In genomic region chr9:60759436-60760007, GRCm38 (mm10) we compare ENCODE assay signal across 12 mouse cellular contexts. TPM values are rescaled to one million over a fixed set of nuclear protein-coding genes. Genes with fewer than 3 reads are reported as not detected.
DNase-seq lines count a peak whose midpoint lies in the region; ATAC-seq and TF ChIP-seq lines count a peak whose summit lies in the region.
"Had no signal": no experiment of that assay in that cellular context is flagged by ENCODE, and none has a peak within 500 bp of the region (broad histone marks: within the 10 kb centered on the region; RNA-seq: fewer than 3 reads in every experiment).

No protein-coding gene starts in this region.

- no peaks in the 10 kb centered on the region for H3K36me3 ChIP-seq in megakaryocyte, embryonic 14.5 days (replicated peaks; ENCODE audit: low read length)
- H3K36me3 ChIP-seq in neural tube, embryonic 15.5 days, result no peaks in the 10 kb centered on the region
- H3K36me3 ChIP-seq: embryonic facial prominence, embryonic 12.5 days; limb, embryonic 15.5 days had no signal

- ATAC-seq in megakaryocyte, adult 5-6 weeks (ENCODE audit: poor library complexity, severe bottlenecking), result no peak
- ATAC-seq in neural tube, embryonic 15.5 days (ENCODE audit: low FRiP score), result no peak
- ATAC-seq: intestine, postnatal 0 days had no signal

- H3K4me3 ChIP-seq in megakaryocyte, embryonic 14.5 days (replicated peaks), result peak overlapping the region; percentile 28
- H3K4me3 ChIP-seq in gastrocnemius, adult 2 months, result peak overlapping the region; percentile 7; the same call in 1 of the 2 replicates
- no peak overlapping the region for H3K4me3 ChIP-seq in neural tube, embryonic 15.5 days (replicated peaks)
- H3K4me3 ChIP-seq: embryonic facial prominence, embryonic 12.5 days; limb, embryonic 15.5 days had no signal

- H3K27ac ChIP-seq in gastrocnemius, adult 2 months, result peak overlapping the region; percentile 83
- H3K27ac ChIP-seq in neural tube, embryonic 15.5 days (replicated peaks), result 0 out of 2 replicates have a peak overlapping the region, but pooled peaks have one; percentile 20
- H3K27ac ChIP-seq: embryonic facial prominence, embryonic 12.5 days; limb, embryonic 15.5 days; macrophage had no signal

- H3K9me3 ChIP-seq in megakaryocyte, embryonic 14.5 days, result peaks cover 10% of the 10 kb centered on the region
- H3K9me3 ChIP-seq in neural tube, embryonic 15.5 days (replicated peaks), result no peaks in the 10 kb centered on the region
- H3K9me3 ChIP-seq: embryonic facial prominence, embryonic 12.5 days; limb, embryonic 15.5 days had no signal

- H3K27me3 ChIP-seq in megakaryocyte, embryonic 14.5 days (replicated peaks), result peaks cover 7% of the 10 kb centered on the region
- H3K27me3 ChIP-seq in neural tube, embryonic 15.5 days (replicated peaks), result no peaks in the 10 kb centered on the region
- H3K27me3 ChIP-seq: embryonic facial prominence, embryonic 12.5 days; limb, embryonic 15.5 days had no signal

- no peak overlapping the region for H3K4me2 ChIP-seq in neural tube, embryonic 15.5 days
- H3K4me2 ChIP-seq: embryonic facial prominence, embryonic 12.5 days; limb, embryonic 15.5 days had no signal

- DNase-seq in gastrocnemius, adult 2 months, result peak; percentile 88
- DNase-seq in heart, adult 9 months (ENCODE audit: low spot score in 2 of 2), result peak; percentile 77 to 81
- DNase-seq in thymus, postnatal 4 days, result no peak
- DNase-seq in T-cell, adult 2 months (ENCODE audit: low spot score), result no peak
- DNase-seq: cerebellum, adult 2 months had no signal

- H3K4me1 ChIP-seq in megakaryocyte, embryonic 14.5 days, result no peaks in the 10 kb centered on the region
- H3K4me1 ChIP-seq in neural tube, embryonic 15.5 days, result 0 out of 2 replicates have a peak, but pooled peaks cover 10% of the 10 kb centered on the region

- no peak overlapping the region for H3K9ac ChIP-seq in neural tube, embryonic 15.5 days (replicated peaks)
- H3K9ac ChIP-seq: embryonic facial prominence, embryonic 12.5 days; limb, embryonic 15.5 days had no signal

- no peak for TF ChIP-seq CTCF in gastrocnemius, adult 2 months (IDR thresholded peaks at IDR 0.05)

- intact Hi-C loops in gastrocnemius, adult 2 months (cut with DNase I), result loop anchor here (2.0 kb wide), 1 partner anchor 35 kb away; the partner anchor contains the start of gene Uaca

- WGBS in neural tube, embryonic 15.5 days, result 72% methylated on average over 10 of the region's 10 CpGs

RNA-seq across cellular contexts. Expression of gene Uaca, which starts 34.8 kb away (rescaled TPM):
- 2.5 TPM in 1 of 2 replicates, not detected in the other for polyA plus RNA-seq in megakaryocyte, embryonic 14.5 days (2012; ENCODE audit: insufficient read depth, low replicate concordance)
- 0.07 TPM in 1 of 2 replicates, not detected in the other for total RNA-seq in megakaryocyte, adult 5-6 weeks (2015)
- total RNA-seq in megakaryocyte, adult 5-6 weeks (2017), result 0.20 TPM in 1 of 2 replicates, not detected in the other
- total RNA-seq in gastrocnemius, adult 2 months (2021), result 100 to 1,000 TPM; 119 to 145 TPM
- 16.9 and 24.6 TPM in 2 replicates for polyA plus RNA-seq in neural tube, embryonic 15.5 days (2015; fragmentation: Nextera tagmentation; extraction: Ambion mirVana)

RNA-seq across cellular contexts. Expression of gene Larp6, which starts 46.7 kb away (rescaled TPM):
- polyA plus RNA-seq in megakaryocyte, embryonic 14.5 days (2012; ENCODE audit: insufficient read depth, low replicate concordance), result not detected in 2 replicates
- not detected in 2 replicates for total RNA-seq in megakaryocyte, adult 5-6 weeks (2015)
- total RNA-seq in megakaryocyte, adult 5-6 weeks (2017), result 0.33 TPM in 1 of 2 replicates, not detected in the other
- 1 to 10 TPM; 1.1 to 2.2 TPM for total RNA-seq in gastrocnemius, adult 2 months (2021)
- 21.5 and 24.1 TPM in 2 replicates for polyA plus RNA-seq in neural tube, embryonic 15.5 days (2015; fragmentation: Nextera tagmentation; extraction: Ambion mirVana)

Comparison
In these comparisons a context has a peak if more than half of its experiments do, and no peak if none do; other contexts are left out.
1. DNase-seq: peak in gastrocnemius, adult 2 months (single experiment) and heart, adult 9 months (2 of 2); none in thymus, postnatal 4 days (single experiment) and T-cell, adult 2 months (single experiment).
2. RNA of gene Uaca, which starts 34.8 kb away (total RNA-seq): 119 to 145 TPM in gastrocnemius, adult 2 months; 0.07 to 0.20 TPM in megakaryocyte, adult 5-6 weeks; every median in the first group is over 10 times any median in the second.